In genomic region chr5:90364526-90364925, GRCm38 (mm10) we compare ENCODE assay signal across 8 mouse cellular contexts. TPM values are rescaled to one million over a fixed set of nuclear protein-coding genes. Genes with fewer than 3 reads are reported as not detected.
DNase-seq lines count a peak whose midpoint lies in the region; ATAC-seq lines count a peak whose summit lies in the region.

No protein-coding gene starts in this region.

- H3K4me3 ChIP-seq in embryonic facial prominence, embryonic 15.5 days (replicated peaks): peak overlapping the region; percentile 90
- H3K4me3 ChIP-seq in heart, embryonic 10.5 days: peak overlapping the region; percentile 98
- H3K4me3 ChIP-seq in kidney, embryonic 14.5 days (ENCODE audit: low read length): peak overlapping the region; percentile 95
- peak overlapping the region; percentile 93 for H3K4me3 ChIP-seq in limb, embryonic 13.5 days
- peak overlapping the region; percentile 98 for H3K4me3 ChIP-seq in midbrain, embryonic 15.5 days

- H3K9ac ChIP-seq in embryonic facial prominence, embryonic 15.5 days: peak overlapping the region; percentile 98
- H3K9ac ChIP-seq in kidney, embryonic 14.5 days (ENCODE audit: low read depth, low read length): peak overlapping the region; percentile 95; the same call in 1 of the 2 replicates
- peak overlapping the region; percentile 98 for H3K9ac ChIP-seq in limb, embryonic 13.5 days
- peak overlapping the region; percentile 95 for H3K9ac ChIP-seq in midbrain, embryonic 15.5 days

- WGBS in embryonic facial prominence, embryonic 15.5 days: 3% methylated on average over 6 of the region's 6 CpGs
- WGBS in heart, embryonic 10.5 days: 4% methylated on average over 6 of the region's 6 CpGs
- WGBS in kidney, embryonic 14.5 days: 2% methylated on average over 6 of the region's 6 CpGs
- WGBS in limb, embryonic 13.5 days: 2% methylated on average over 6 of the region's 6 CpGs
- 3% methylated on average over 6 of the region's 6 CpGs for WGBS in midbrain, embryonic 15.5 days

- H3K9me3 ChIP-seq in embryonic facial prominence, embryonic 15.5 days (replicated peaks): no peaks in the 10 kb centered on the region
- no peaks in the 10 kb centered on the region for H3K9me3 ChIP-seq in heart, embryonic 10.5 days
- H3K9me3 ChIP-seq in kidney, embryonic 14.5 days (ENCODE audit: control insufficient read depth, low read length): no peaks in the 10 kb centered on the region
- no peaks in the 10 kb centered on the region for H3K9me3 ChIP-seq in limb, embryonic 13.5 days
- H3K9me3 ChIP-seq in midbrain, embryonic 15.5 days: no peaks in the 10 kb centered on the region

- peak; percentile 71 to 77 for DNase-seq in B cell, adult 2 months
- peak; percentile 82 for DNase-seq in adrenal gland, postnatal 10 days
- DNase-seq in heart, embryonic 10.5 days (ENCODE audit: low spot score): no peak
- peak; percentile 76 for DNase-seq in splenic B cell, adult 2 months (ENCODE audit: low read depth, low spot score)

- ATAC-seq in embryonic facial prominence, embryonic 15.5 days (ENCODE audit: insufficient number of reproducible peaks, low FRiP score, low TSS enrichment, low read depth): no peak
- ATAC-seq in kidney, embryonic 14.5 days (ENCODE audit: low FRiP score, low TSS enrichment): no peak
- ATAC-seq in limb, embryonic 13.5 days (ENCODE audit: low FRiP score, low read depth): no peak
- ATAC-seq in midbrain, embryonic 15.5 days (replicated peaks): no peak

- H3K36me3 ChIP-seq in embryonic facial prominence, embryonic 15.5 days: no peaks in the 10 kb centered on the region; the same call in 1 of the 2 replicates
- peaks cover 12% of the 10 kb centered on the region for H3K36me3 ChIP-seq in heart, embryonic 10.5 days
- H3K36me3 ChIP-seq in kidney, embryonic 14.5 days (ENCODE audit: control insufficient read depth, insufficient read depth, low read length): peaks cover 15% of the 10 kb centered on the region; the same call in 1 of the 2 replicates
- peaks cover 7% of the 10 kb centered on the region; the same call in 1 of the 2 replicates for H3K36me3 ChIP-seq in limb, embryonic 13.5 days
- no peaks in the 10 kb centered on the region for H3K36me3 ChIP-seq in midbrain, embryonic 15.5 days (replicated peaks)
- no peaks in the 10 kb centered on the region for H3K36me3 ChIP-seq in splenic B cell, adult 2 months (ENCODE audit: control insufficient read depth, insufficient read depth, low read length, poor library complexity, severe bottlenecking)

- H3K27me3 ChIP-seq in embryonic facial prominence, embryonic 15.5 days: no peaks in the 10 kb centered on the region
- no peaks in the 10 kb centered on the region for H3K27me3 ChIP-seq in heart, embryonic 10.5 days (ENCODE audit: insufficient read depth, poor library complexity, severe bottlenecking)
- H3K27me3 ChIP-seq in kidney, embryonic 14.5 days (ENCODE audit: control insufficient read depth, insufficient read depth, low read length): no peaks in the 10 kb centered on the region
- no peaks in the 10 kb centered on the region for H3K27me3 ChIP-seq in limb, embryonic 13.5 days
- no peaks in the 10 kb centered on the region for H3K27me3 ChIP-seq in midbrain, embryonic 15.5 days (replicated peaks)
- no peaks in the 10 kb centered on the region for H3K27me3 ChIP-seq in splenic B cell, adult 2 months (ENCODE audit: control insufficient read depth, insufficient read depth, low read length, poor library complexity, severe bottlenecking)

- peak overlapping the region; percentile 59 for H3K4me2 ChIP-seq in embryonic facial prominence, embryonic 15.5 days (replicated peaks)
- peak overlapping the region; percentile 58 for H3K4me2 ChIP-seq in kidney, embryonic 14.5 days (replicated peaks; ENCODE audit: low read depth, low read length)
- H3K4me2 ChIP-seq in limb, embryonic 13.5 days (replicated peaks): peak overlapping the region; percentile 77
- peak overlapping the region; percentile 76 for H3K4me2 ChIP-seq in midbrain, embryonic 15.5 days

- H3K4me1 ChIP-seq in embryonic facial prominence, embryonic 15.5 days: peaks cover 12% of the 10 kb centered on the region
- H3K4me1 ChIP-seq in heart, embryonic 10.5 days: peaks cover 12% of the 10 kb centered on the region
- peaks cover 18% of the 10 kb centered on the region for H3K4me1 ChIP-seq in kidney, embryonic 14.5 days (ENCODE audit: control insufficient read depth, insufficient read depth, low read length)
- H3K4me1 ChIP-seq in limb, embryonic 13.5 days: peaks cover 21% of the 10 kb centered on the region
- peaks cover 35% of the 10 kb centered on the region for H3K4me1 ChIP-seq in midbrain, embryonic 15.5 days

- H3K27ac ChIP-seq in embryonic facial prominence, embryonic 15.5 days (replicated peaks): peak overlapping the region; percentile 100; the same call in 1 of the 2 replicates
- peak overlapping the region; percentile 100 for H3K27ac ChIP-seq in heart, embryonic 10.5 days
- H3K27ac ChIP-seq in kidney, embryonic 14.5 days (ENCODE audit: low read depth, low read length): no peak overlapping the region; the same call in 1 of the 2 replicates
- H3K27ac ChIP-seq in limb, embryonic 13.5 days: no peak overlapping the region
- H3K27ac ChIP-seq in midbrain, embryonic 15.5 days: no peak overlapping the region

RNA-seq across cellular contexts. Expression of gene Ankrd17, which starts 1.9 kb away (rescaled TPM):
- total RNA-seq in adrenal gland, postnatal 10 days (2021): 100 to 1,000 TPM in 1 of 2 experiments, 10 to 100 TPM in 1; 79.6 to 111 TPM
- polyA plus RNA-seq in embryonic facial prominence, embryonic 15.5 days (2015; fragmentation: Nextera tagmentation; extraction: Ambion mirVana): 24.6 and 25.9 TPM in 2 replicates
- polyA plus RNA-seq in heart, embryonic 10.5 days (2016; fragmentation: Nextera tagmentation; extraction: Ambion mirVana): 19.2 and 26.0 TPM in 2 replicates
- polyA plus RNA-seq in kidney, embryonic 14.5 days (2014; fragmentation: Nextera tagmentation; extraction: Ambion mirVana): 40.0 and 41.2 TPM in 2 replicates
- polyA plus RNA-seq in limb, embryonic 13.5 days (2015; fragmentation: Nextera tagmentation; extraction: Ambion mirVana): 25.0 and 27.2 TPM in 2 replicates
- 29.9 and 30.6 TPM in 2 replicates for polyA plus RNA-seq in midbrain, embryonic 15.5 days (2015; fragmentation: Nextera tagmentation; extraction: Ambion mirVana)

RNA-seq across cellular contexts. Expression of gene Gm9958, which starts 2.5 kb away (rescaled TPM):
- total RNA-seq in adrenal gland, postnatal 10 days (2021): 1 to 10 TPM; 2.1 to 3.3 TPM
- 6.9 and 7.1 TPM in 2 replicates for polyA plus RNA-seq in embryonic facial prominence, embryonic 15.5 days (2015; fragmentation: Nextera tagmentation; extraction: Ambion mirVana)
- polyA plus RNA-seq in heart, embryonic 10.5 days (2016; fragmentation: Nextera tagmentation; extraction: Ambion mirVana): 3.2 and 3.8 TPM in 2 replicates
- polyA plus RNA-seq in kidney, embryonic 14.5 days (2014; fragmentation: Nextera tagmentation; extraction: Ambion mirVana): 6.7 and 7.1 TPM in 2 replicates
- 7.1 and 7.8 TPM in 2 replicates for polyA plus RNA-seq in limb, embryonic 13.5 days (2015; fragmentation: Nextera tagmentation; extraction: Ambion mirVana)
- polyA plus RNA-seq in midbrain, embryonic 15.5 days (2015; fragmentation: Nextera tagmentation; extraction: Ambion mirVana): 4.2 and 5.5 TPM in 2 replicates

Comparison
In these comparisons a context has a peak if more than half of its experiments do, and no peak if none do; other contexts are left out.
1. H3K27ac ChIP-seq: peak in embryonic facial prominence, embryonic 15.5 days (single experiment) and heart, embryonic 10.5 days (single experiment); none in kidney, embryonic 14.5 days (single experiment), limb, embryonic 13.5 days (single experiment) and midbrain, embryonic 15.5 days (single experiment).
2. Peak in every context shown above with its lines, with median percentiles within 50 percentile points of each other: H3K4me2 ChIP-seq, H3K4me3 ChIP-seq and H3K9ac ChIP-seq.